Mouse (Mus musculus): ENCODE data around the gene Raver1.

DNA sequence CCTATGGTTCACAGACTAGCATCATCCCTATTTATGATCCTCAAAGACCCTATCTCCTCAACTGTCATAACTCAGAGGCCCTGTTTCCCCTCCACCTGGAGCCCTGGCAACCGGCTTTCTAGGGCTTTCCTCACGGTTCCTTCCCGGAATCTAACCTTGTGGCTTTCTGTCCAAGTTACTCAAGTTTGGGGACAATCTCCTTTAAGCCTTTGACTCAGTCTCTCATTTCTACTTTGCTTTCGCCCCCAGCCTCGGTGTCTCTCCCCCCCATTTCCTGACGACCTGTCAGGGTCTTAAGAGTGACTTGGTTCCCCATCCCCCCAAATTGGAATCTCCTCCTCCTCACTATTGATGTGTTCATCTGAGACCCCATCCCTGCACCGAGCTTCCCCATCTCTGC, 59.3 kb downstream of the Raver1 start:
- TF ChIP-seq CTCF (IDR thresholded peaks at IDR 0.05; ENCODE audit: insufficient read depth, low read length) (no peak), POLR2A (IDR thresholded peaks at IDR 0.05; ENCODE audit: borderline replicate concordance, extremely low read depth, low read depth, low read length) (no peak)

All from lung, adult 2 months (tissue).